Mouse (Mus musculus) fat pad, adult 2 months (tissue): ENCODE measurements around the gene Cisd3.
"Not testable (repeated sequence)": the region's sequence is repeated elsewhere in the genome, so short reads cannot be mapped to it uniquely, and the experiment has no call there.

Source experiments
- DNase-seq: peaks from one replicate; pipeline ENCODE4 v3.0.0-alpha.2; 2011; ENCODE audit warnings: low read depth, low spot score; ENCODE audit errors: extremely low read depth

Gene Cisd3

DNA sequence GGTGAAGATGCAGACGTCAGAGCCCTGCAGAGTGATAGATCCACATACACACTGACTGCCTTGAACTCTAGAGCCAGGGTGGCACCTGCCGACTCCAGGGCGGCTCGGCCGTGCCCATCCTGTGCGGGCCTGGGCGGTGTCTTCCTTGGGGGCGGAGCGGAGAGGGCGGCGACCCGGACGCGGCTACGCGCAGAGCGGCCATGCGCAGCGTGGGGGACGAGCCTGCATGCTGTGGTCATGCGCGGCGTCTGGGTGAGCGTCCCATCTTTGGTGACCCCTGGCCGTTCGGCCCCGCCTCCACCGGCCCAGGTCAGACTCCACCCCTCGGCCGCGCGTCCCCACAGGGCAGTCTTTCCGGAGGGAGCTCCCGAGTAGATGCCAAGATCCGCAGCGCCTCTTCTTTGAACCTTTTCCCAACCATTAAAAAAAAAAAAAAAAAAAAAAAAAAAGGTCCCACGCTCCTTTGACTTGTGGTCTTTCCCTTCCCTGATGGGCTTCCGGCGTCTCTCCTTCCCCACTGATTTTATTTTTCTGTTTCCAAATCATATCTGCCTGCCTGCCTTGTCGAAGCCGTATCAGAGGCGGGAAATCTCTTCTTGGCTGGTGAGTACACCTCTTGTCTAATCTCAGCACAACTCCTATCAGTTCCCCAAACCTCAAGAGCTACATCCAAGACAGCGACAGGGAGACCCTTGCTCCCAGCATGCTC is at the start of gene Cisd3:
Gene Cisd3 (plus strand): TSS at position 214 of the 709 bp plus-strand sequence.
- DNase-seq: no peak

- no peak for DNase-seq
Measured at GRCm38 (mm10) chr11:97641668-97642067, 44.0 kb upstream of the Cisd3 start.

GRCm38 (mm10) chr11:97642746-97643145 is 42.9 kb upstream of the Cisd3 start:
- no peak for DNase-seq

DNA sequence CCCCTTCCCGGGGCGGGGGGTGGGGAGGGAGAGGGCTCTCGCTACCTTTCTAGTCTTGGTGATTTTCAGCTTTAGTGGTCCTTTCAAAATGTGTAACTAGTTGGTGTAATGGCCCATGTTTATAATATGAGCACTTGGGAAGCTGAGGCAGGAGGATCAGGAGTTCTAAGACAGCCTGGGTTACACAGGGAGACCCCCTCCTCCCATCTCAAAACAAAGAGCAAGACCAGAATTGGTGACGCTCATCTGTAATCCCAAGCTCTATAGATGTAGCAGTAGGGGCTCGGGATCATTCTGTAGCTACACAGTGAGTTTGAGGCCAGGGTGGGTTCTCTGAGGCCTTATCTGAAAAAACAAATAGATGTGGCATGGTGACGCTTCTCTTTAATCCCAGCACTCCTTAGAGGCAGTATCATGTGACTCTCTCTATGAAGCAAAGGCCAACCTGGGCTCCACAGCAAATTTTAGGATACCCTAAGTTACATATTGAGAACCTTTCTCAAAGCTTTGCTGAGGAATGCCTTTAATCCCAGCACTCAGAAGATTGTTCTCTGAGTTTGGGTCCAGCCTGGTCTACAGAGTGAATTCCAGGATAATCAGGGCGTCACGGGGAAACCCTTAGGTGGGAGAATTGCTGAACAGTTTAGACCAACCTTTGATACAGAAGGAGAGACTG is 42.1 kb upstream of the Cisd3 start:
- DNase-seq: no peak

DNA sequence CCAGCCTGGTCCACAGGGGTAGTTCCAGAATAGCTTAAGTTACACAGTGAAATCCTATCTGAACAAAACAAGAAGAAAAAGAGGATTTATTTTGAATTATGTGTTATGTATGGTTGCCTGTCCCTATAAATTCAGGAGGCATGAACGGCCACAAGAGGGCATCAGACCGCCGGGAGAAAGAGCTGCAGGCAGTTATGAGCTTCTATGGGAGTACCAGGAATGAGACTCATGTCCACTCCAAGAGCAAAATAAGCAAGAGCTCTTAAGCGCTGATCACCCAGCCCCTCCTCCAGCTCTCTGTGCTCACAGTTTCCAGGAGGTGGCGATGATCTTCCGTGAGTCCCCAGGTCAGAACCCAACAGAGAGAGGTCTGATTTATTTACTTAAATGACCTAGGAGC is 40.8 kb upstream of the Cisd3 start:
- no peak for DNase-seq

DNA sequence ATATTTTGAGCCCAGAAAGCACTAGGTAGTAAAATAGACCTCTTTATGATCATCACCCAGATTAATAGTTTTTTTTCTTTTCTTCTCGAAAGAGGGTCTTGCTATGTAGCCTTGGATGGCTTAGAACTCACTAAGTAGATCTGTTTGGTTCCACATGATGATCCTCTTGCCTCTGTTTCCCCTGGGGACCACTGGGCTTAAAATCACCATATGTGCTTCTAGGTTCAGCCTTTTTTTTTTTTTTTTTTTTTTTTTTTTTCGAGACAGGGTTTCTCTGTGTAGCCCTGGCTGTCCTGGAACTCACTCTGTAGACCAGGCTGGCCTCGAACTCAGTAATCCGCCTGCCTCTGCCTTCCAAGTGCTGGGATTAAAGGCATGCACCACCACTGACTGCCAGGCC is 37.1 kb upstream of the Cisd3 start:
- DNase-seq: not testable (repeated sequence)

DNA sequence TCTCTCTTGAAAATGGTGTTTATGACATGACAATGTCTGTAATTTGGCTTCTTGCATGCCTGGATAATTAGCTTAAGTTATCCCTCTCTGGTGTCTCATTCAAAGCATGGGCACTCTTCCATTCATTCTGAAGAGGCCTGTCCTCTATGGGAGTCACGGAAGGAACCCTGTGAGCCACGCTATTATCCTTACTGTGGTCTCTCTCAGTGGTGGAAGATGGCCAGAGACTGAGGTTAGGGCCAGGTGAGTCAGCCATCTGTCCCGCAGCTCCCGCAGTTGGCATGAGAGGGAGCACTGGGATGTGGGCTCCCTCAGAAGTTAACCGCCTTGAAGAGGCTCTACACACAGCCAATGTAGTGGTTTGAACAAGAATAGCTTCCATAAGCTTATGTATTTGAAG is 35.3 kb upstream of the Cisd3 start:
- DNase-seq: no peak

DNA sequence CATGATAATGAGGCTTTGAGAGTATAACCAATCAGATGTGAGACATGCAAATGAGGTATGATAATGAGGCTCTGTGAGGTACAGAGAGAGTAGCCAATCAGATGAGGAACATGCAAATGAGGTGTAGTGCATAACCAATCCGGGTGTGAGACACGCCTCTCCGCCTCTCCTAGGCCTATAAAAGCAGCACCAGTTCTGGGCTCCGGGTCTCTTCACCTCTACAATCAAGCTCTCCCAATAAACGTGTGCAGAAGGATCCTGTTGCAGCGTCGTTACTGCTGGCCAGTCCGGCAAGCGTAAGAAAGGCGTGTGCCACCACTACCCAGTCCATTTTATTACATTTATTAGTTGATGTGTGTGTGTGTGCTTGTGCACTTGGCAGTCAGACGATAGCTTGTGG is 32.2 kb upstream of the Cisd3 start:
- not testable (repeated sequence) for DNase-seq

GRCm38 (mm10) chr11:97654210-97654609 is 31.4 kb upstream of the Cisd3 start:
- no peak for DNase-seq

DNA sequence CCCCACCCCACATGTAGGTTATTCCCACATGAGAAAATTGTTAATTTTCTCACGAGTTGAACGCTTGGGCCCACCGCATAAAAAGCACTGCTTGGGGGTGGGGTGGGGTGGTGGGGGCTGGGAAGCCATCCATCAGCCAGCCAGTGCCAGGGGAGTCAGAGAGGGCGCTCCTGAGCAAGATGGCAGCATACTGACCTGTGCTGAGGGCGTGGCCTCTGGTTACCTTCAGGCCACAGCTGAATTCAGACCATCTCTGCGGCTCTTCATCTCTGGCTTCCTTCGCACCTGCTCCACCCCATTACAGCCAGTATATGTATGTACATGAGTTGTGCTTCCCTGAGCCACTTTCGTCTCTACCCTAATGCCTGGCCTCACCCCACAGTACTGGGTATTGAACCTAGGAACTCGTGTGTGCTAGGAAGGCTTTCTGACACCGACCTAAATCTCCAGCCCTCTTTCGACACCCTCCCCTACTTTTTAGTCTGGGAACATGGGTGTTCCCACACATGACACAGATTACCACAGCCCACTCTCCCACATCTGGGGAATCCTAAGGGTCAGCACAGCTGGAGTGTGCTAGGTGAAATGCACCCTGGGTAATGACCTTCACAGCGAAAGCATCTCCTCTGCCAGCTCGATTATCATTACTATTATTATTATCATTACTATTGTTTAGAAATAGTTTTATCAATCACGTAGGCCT is 29.2 kb upstream of the Cisd3 start:
- no peak for DNase-seq

DNA sequence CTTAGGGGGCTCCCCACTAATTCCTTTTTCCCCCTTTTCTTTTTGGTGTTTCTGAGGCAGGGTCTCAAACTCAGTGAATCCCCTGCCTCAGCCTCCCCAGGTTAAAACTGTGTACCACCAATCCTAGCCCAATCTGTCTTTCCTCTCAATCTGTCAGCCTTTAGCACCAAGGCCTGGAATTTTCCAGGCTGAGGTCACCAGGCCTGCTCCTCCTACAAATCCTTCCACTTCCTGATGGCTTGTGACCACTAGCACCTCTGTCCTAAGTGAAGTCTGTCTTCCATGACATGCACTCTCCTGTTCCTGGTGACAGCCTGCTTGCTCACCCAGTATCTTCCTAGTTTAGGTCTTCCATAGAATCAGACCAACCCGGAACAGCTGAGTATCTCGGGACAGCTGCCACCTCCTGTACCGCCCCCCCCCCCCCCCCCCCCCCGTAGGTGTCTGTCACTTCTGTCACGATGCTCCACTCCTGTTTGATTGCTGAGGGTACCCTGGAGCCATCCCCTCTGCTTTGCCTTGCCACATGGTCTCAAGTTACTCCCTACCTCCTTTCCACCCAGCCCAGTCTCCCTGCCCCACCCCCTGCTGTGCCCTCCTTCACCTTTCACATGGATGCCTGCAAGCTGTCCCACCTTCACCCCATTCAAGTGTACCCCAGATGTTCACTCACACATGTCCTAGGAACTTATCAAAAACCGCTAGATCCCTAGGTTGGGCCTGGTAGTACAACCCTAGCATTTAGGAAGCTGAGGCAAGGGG is 28.3 kb upstream of the Cisd3 start:
- no peak for DNase-seq

- not testable (repeated sequence) for DNase-seq
Measured at GRCm38 (mm10) chr11:97657967-97658366, 27.7 kb upstream of the Cisd3 start.

DNA sequence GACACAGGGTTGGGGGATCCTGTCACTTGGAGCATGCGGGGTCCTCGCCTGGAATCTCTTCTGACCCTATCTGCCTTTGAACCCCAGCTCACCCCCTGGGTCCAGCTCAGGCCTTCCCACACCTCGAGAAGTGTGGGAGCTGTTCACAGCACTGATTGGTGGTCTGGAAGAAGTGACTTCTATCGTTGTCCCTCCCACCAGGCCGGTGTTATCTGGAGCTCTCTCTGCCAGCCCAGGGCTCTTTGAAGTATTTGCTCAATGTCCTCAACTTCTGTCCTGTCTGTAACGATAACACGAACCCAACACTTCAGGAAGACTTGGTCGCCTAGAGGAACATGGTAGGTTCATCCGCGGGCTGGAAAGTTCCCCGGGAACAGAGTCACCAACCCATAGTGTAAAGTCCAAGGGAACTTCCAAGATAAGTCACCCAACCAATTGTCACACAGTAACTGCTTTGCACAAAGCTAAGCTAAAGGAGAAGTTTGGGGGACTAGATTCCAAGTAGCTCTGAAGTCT is 26.8 kb upstream of the Cisd3 start:
- DNase-seq: no peak

DNA sequence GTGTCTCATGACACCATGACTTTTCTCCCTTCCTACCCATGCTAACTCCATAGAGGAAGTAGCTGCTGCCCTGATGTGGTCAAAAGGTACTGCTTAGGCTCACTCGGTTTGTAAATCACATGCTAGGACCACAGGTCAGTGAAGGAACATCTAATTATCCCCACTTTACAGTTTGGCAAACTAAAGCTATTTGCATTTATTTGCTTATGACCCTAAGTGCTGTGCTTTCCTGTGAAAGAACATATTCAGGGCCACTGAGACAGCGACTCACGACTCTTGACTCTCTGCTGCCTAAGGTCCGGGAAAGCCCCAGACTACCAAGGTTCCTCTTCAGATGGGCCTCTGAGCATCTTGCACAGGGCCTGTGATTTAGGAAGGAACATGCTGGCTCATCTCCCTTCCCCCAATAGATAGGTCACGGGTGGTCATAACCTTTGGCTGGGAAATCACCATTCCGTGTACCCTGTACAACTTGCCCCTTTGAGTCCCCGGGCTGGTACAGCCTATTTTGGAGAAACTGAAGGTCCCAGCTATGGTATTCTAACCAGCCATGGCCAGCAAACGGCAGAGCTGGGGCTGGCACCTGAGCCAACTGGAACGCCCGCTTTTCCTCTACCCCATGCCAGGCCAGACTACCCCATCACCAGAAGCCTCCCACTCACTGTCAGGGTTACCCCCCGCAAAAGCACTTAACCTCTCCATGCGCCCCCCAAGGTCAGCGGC is 26.2 kb upstream of the Cisd3 start:
- DNase-seq: no peak

DNA sequence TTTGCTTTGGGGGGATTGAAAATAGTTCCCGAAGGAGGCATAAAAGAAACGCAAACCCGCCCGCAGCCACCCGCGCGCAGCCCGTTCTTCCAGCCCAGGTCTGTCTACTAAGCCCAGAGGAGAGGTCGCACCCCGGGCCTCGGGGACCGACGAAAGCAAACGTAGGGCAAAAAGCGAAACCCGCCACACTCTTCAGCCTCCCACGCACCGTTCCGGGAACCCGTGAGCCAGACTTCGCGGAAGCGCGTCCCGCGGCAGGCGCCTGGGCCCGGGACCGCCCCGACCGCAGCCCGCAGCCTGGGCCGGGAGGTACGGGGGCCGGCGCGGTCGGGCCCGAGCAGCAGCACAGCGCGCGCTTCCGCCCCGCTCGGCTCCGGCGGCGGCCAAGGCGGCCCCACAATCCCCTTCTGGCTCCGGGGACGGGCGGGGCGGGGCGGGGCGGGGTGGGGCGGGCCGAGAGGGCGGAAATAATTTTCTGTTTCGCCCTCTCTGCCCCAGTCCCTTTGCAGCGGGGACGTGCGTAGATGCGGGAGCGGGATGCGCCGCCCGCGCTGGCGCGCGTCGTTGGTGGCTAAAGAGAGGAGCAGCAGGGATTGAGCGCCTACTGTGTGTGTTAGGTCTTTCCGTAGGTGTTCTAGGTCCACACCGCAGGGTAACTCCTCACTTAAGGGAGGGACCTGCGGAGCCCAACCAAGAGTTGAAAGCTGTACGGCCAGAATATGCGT is 25.5 kb upstream of the Cisd3 start:
- DNase-seq: no peak

GRCm38 (mm10) chr11:97660734-97661647 is 24.6 kb upstream of the Cisd3 start:
- no peak for DNase-seq

DNA sequence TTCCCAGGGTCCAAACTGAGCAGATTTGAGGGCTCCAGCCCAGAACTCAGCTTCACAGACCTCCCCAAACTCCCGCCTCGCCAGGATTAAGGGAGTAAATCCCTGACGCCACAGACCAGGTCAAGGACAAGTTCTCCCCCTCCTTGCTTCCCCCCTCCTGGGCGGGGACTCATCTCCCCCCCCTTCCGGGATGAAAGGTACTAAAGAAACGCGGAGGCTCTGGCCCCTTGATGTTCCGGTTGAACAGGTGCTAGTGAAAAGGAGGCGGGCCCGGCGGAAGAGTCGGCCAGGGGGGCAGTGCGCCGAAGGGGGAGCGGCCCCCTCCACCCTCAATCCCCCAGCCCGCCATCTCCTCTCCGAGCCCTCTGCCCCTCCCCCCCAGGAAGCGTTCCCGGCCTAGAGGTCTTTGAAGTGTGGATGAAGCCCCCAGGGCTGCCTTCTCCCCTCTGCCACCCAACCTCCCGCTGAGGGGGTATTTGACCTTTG is 23.9 kb upstream of the Cisd3 start:
- DNase-seq: peak; percentile 33

DNA sequence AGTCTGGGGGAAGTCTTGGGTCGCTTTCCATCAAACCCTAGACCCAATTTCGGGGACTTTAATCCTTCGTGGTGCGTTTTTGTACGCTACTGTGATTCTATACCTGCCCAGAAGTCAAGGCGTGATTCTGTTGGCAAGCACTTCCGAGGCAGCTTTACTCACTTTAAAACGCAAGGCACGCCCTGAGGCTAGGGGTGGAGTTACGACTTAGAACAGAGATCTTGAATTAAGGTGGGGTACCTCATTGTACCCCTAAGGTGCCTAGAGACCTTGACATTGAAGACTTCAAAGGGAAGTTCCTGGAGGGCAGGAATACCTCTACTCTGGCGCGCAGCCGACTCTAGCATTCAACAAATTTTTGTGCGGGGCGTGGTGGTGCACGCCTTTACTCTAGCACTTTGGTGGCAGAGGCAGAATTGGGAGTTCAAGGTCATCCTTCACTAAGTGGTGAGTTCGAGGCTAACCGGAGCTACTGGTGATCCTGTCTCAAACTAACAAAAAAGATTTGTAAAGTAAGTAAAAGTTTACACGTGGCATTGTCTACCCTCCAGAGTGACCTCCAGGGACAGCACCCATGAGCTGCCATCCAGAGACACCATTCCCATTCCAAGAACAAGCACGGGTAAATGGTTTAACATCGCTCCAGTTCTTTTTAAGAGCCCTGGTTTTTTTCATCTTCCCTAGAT is 23.3 kb upstream of the Cisd3 start:
- peak; percentile 36 for DNase-seq
